Mouse (Mus musculus): ENCODE measurements around the gene C87414. TPM values are rescaled to one million over a fixed set of nuclear protein-coding genes. Genes with fewer than 3 reads are reported as not detected.
"Not testable (repeated sequence)": the region's sequence is repeated elsewhere in the genome, so short reads cannot be mapped to it uniquely, and the experiment has no call there.

Gene C87414
- not detected in 2 replicates for polyA plus RNA-seq (2014; fragmentation: Nextera tagmentation; extraction: Ambion mirVana)

GRCm38 (mm10) chr5:93671451-93671850 is at the start of gene C87414:
C87414 (minus strand) TSS chr5:93671551.
- H3K27ac ChIP-seq (ENCODE audit: low read depth, low read length); H3K9me3 ChIP-seq (ENCODE audit: control insufficient read depth, low read length); H3K4me1 ChIP-seq (ENCODE audit: control insufficient read depth, insufficient read depth, low read length); H3K4me3 ChIP-seq (ENCODE audit: low read depth, low read length); H3K9ac ChIP-seq (replicated peaks; ENCODE audit: low read depth, low read length); H3K4me2 ChIP-seq (ENCODE audit: low read depth, low read length); ATAC-seq (ENCODE audit: low read depth); H3K36me3 ChIP-seq (ENCODE audit: control insufficient read depth, insufficient read depth, low read length); H3K27me3 ChIP-seq (ENCODE audit: control insufficient read depth, insufficient read depth, low read length): not testable (repeated sequence)
- no CpG with 5 or more reads among the region's 3 CpGs for WGBS

DNA sequence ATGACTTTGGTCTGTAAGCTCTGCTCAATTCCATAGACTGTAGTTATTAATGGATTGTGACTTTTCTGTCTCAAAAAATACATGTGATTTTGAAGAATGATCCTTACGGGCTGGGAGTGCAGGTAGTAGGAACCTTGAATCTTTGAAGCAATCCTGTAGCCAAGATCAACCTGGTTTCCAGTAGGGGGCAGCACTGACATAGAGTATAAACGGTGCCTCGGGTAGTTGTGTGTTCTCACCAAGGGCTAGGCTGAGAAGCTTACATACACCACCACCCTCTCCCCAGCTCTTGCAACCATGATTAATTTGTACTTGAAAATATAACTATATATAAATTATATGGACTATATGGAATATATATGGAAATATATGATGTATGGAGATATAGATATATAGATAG is 13.3 kb upstream of the C87414 start:
- H3K27ac ChIP-seq (ENCODE audit: low read depth, low read length); H3K9ac ChIP-seq (replicated peaks; ENCODE audit: low read depth, low read length); H3K4me2 ChIP-seq (ENCODE audit: low read depth, low read length); H3K4me3 ChIP-seq (ENCODE audit: low read depth, low read length); H3K27me3 ChIP-seq (ENCODE audit: control insufficient read depth, insufficient read depth, low read length); H3K9me3 ChIP-seq (ENCODE audit: control insufficient read depth, low read length); H3K4me1 ChIP-seq (ENCODE audit: control insufficient read depth, insufficient read depth, low read length); H3K36me3 ChIP-seq (ENCODE audit: control insufficient read depth, insufficient read depth, low read length); ATAC-seq (ENCODE audit: low read depth): not testable (repeated sequence)
- 85% methylated on average over 3 of the region's 3 CpGs for WGBS

Other genes starting within 250 kb of the C87414 start
- not detected in 2 replicates for gene Gm16427, start 131.4 kb downstream of the C87414 start, polyA plus RNA-seq (2014; fragmentation: Nextera tagmentation; extraction: Ambion mirVana)
- gene Gm7792, start 172.2 kb upstream of the C87414 start, polyA plus RNA-seq (2014; fragmentation: Nextera tagmentation; extraction: Ambion mirVana) = not detected in 2 replicates